Mouse (Mus musculus): Measurements from ENCODE around the gene Tnxb.
A peak's percentile ranks its signal among the peaks of the same experiment; 100 is the strongest.
"Not testable (repeated sequence)": the region's sequence is repeated elsewhere in the genome, so short reads cannot be mapped to it uniquely, and the experiment has no call there.

Tnxb gene

DNA sequence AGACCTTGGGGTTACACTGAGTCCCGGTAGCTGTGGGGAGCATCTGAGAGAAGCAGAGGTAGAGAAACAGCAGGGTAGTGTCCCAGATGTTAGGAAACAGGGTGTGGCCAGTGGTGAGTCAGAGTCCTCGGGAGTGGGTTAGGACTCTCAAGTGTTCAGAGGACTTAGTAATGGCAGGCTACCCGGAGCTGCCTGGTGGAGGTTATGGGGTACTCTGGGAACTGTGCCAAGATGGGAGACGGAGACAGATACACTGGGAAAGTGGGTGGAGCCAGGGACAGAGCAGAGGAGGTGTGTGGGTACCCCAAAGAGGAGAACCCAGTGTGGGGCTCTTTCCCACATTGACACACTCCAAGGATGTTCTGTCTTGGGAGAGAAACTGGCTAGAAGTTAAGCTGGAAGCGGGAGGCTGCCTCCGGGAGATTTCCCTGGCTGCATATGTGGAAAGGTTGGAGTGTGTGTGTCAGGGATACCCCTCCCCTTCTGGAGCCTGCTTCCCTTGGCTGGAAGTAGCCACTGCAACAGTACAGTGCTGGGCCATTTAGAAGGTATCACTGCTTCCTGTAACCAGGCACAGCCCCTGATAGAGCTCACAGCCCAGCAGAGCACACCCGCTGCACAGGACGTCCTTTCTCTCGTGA lies 14.0 kb downstream of the Tnxb start:
- DNase-seq (ENCODE audit: low read depth), result no peak

GRCm38 (mm10) chr17:34685120-34686110 lies 15.1 kb downstream of the Tnxb start:
- DNase-seq (ENCODE audit: low read depth), result no peak

DNA sequence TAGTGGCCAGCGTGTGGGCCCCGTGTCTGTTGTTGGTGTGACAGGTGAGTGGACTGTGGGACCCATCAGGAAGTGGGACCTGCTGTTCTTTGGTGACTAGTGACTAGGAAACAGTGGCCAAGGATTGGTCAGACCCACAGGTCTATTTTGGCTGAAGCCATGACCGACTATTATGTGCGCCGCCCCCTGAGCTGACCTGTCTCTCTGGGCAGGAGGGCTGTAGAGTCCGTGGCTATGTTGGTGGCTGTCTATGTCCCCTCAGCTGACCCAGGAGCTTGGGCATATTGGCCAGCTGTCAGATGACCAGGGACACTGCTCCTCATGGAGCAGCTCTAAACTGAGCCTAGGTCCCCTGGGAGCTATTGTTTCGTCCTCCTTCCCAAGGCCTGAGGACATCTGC lies 18.6 kb downstream of the Tnxb start:
- no peak for DNase-seq (ENCODE audit: low read depth)

GRCm38 (mm10) chr17:34690458-34690857 lies 20.1 kb downstream of the Tnxb start:
- no peak for DNase-seq (ENCODE audit: low read depth)

DNA sequence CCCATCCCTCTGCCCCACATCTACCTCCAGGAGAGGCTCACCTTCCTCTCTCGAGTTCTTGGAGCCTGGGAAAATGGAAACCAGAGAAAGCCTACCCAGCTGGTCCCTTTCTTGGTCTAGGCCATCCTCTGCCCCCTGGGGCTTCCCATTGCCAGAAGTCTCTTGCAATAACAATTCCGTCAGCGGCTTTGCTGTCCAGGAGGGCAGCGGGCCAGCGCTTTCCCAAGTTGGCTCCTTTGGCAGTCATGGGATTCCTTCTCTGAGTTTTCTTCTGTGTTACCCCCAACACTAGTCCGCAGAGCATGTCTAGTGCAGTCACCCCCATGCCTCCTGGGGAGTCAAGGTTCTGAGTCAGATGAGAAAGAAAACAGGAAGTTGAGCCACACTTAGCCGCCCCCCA lies 22.6 kb downstream of the Tnxb start:
- DNase-seq (ENCODE audit: low read depth), result no peak

DNA sequence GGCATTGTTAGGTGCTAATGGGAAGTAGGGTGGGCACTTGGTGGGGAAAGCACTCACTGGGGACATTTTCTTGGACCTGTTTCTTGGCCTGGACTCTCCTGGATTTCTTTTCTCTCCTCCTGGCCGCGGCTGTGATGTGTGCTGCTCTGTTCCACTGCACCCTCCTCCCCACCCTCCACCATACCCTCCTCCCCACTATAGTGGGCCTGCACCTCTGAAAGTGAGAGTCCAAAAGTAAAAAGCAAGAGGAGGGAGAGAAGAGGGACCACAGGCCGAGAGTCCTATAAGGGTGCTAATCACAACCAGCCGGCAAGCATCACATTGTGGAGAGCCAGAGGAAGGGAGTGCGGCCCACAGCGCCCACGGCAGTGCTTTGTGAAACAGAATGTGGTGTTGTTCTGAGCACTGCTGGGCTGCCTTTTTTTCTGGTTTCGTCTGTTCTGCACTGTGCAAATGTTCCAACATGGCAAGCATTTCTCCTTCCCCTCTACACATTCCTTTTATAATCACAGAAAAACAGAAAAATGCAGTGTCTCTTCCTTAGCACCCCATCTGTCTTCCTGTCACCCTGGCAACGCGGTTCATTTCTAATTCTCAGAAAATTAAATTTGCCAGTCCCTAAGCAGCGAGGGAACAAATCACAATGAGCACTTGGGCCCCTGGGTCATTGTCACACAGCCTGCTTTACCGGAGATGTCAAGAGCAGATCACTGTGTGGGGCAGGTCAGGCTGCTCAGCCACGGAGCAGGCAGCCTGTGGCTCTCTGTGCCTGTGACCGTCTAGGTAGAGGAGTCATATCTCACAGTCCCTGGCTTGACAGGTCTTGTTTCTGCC lies 29.5 kb downstream of the Tnxb start:
- DNase-seq (ENCODE audit: low read depth), result no peak

DNA sequence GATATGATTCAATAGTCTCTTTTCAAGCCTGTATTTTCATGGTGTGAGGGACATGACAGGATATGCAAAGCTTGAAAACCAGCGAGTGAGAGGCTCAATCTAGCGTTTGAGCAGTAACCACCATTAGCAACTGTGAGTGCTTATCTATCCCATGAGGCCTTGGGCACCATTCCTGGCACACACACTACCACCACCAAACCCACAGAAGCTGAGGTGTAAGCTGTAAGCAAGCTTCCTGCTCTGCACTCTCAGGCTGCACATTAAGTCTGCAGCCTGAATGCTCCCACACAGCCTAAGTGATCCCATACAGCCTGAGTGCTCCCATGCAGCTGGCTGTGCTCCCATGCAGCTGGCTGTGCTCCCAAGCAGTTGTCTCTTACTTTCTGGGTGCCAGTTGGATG lies 30.3 kb downstream of the Tnxb start:
- DNase-seq (ENCODE audit: low read depth), result no peak

DNA sequence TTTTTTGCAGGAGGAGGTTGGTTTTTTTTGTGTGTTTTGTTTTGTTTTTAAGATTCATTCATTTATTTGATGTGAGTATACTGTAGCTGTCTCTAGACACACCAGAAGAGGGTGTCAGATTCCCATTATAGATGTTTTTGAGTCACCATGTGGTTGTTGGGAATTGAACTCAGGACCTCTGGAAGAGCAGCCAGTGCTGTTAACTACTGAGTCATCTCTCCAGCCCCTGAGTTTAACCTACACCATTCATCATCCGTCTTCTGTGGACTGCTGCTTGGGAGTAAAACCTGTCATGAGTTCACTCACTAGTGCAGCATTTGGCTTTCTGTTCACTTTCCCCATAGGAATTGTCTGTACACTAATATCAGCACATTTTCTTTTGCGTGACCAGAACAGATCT lies 36.1 kb downstream of the Tnxb start:
- not testable (repeated sequence) for DNase-seq (ENCODE audit: low read depth)

DNA sequence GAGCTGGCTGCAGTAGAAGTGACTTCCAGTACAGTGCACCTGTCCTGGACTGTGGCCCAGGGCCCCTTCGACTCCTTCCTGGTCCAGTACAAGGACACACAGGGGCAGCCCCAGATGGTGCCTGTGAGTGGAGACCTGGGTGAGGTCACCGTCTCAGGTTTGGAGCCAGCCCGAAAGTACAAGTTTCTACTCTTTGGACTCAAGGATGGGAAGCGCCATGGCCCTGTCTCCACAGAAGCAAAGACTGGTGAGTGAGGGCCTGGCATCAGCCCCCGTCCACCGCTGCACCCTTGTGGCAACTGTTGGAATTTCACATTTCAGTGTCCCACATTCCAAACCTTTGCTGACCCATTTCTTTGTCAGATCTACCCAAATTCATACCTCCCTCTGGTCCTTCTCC lies 42.6 kb downstream of the Tnxb start:
- peak; percentile 34 for DNase-seq (ENCODE audit: low read depth)

DNA sequence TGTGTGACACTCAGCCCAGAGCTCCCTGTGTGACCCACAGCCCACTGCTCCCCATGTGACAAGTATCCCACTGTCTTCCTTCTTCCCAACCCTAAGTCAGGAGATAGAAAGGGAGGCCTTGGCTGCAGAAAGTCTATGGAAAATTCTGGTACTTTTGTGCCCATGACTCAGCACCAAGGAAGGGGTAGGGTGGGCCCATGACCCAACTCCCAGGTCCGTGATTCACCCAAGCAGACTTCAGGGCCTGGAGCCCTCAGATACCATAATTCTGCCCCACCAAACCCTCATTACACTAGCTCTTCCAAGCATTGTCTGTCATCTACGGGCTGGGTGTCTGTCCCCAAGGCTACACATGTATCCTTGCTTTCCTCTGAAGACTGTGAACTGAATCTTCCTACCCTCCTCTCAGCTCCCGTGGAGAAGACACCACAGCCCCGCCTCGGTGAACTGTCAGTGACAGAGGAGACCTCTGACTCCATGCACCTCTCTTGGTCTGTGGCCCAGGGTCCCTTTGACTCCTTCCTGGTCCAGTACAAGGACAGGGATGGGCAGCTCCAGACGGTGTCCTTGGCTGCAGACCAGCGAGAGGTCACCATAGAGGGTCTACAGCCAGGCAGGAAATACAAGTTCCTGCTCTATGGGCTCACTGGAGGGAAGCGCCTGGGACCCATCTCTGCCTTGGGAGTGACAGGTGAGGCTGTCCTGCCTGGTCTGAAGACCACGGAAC lies 44.0 kb downstream of the Tnxb start:
- not testable (repeated sequence) for DNase-seq (ENCODE audit: low read depth)

- DNase-seq (ENCODE audit: low read depth), result not testable (repeated sequence)
These were observed 44.6 kb downstream of the Tnxb start for GRCm38 (mm10) chr17:34714908-34715445.

DNA sequence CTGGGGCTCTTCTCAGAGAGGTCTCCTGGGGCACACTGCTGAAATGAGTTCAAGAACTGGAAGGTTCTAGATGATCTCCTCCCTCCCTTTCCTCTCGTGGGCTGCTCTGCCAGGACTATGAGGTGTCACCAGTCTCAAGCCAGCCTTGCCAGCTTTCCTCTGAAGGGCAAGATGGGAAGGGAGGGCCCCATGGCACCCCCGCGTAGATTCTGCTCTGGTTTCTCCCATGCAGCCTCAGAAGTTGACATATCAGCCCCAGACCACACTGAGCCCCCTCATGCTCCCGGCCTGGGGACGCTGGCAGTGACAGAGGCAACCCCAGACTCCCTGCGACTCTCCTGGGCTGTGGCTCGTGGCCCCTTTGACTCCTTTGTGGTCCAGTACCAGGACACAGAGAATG lies 45.1 kb downstream of the Tnxb start:
- not testable (repeated sequence) for DNase-seq (ENCODE audit: low read depth)

- DNase-seq (ENCODE audit: low read depth), result no peak
These were observed 45.9 kb downstream of the Tnxb start for GRCm38 (mm10) chr17:34716247-34716646.

DNA sequence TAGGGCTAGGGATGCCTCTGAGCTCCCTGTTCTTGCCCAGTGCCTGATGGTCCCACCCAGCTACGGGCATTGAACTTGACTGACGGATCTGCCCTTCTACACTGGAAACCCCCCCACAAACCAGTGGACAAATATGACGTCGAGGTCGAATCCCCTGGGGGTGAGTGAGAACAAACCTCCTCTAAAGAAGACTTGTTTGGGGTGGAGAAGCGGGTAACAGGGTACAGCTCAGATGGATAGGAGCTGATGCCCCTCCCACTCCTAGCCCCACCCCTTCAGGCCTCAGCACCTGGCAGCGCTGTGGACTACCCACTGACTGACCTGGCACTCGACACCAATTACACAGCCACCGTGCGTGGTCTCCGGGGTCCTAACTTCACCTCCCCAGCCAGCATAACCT lies 47.1 kb downstream of the Tnxb start:
- DNase-seq (ENCODE audit: low read depth), result no peak

DNA sequence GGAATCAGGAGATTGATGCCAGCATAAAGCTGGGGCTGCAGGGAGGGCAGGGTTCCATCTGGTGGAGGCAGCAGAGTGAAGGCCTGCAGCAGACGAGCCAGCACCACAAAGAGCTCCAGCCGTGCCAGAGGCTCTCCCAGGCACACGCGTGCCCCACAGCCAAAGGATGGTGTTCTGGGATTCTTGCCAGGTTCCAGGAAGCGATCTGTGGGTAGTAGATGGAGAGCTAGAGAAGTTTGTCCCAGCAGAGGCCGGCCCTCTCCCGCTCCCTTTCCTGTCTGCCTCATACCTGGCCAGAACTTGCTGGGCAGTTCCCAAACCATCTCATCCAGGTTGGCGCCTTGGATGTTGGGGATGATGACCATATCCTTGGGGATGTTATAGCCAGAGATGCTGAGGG lies 49.6 kb downstream of the Tnxb start:
- DNase-seq (ENCODE audit: low read depth), result not testable (repeated sequence)

GRCm38 (mm10) chr17:34722238-34722637 lies 51.9 kb downstream of the Tnxb start:
- DNase-seq (ENCODE audit: low read depth), result not testable (repeated sequence)

- no peak for DNase-seq (ENCODE audit: low read depth)
These were observed 52.7 kb downstream of the Tnxb start for GRCm38 (mm10) chr17:34723066-34723465.

DNA sequence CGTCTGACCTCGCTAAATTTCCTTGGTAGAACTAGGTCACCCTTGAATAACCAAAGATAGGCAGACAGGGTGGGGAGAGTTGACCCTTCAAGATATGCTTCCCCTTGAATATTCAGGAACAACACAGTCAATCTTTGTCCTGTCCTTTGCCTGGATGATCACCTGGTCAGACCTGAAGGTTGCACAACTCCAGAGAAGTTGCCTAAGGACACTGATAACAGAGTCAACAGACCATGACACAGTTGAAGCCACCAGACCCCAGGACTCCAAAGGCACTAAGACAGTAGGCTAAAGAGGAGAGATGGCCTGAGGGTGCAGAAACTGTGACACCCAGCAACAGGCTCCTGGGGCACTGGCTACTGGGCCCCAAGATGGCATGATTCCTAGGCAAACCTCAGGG lies 57.6 kb downstream of the Tnxb start:
- no peak for DNase-seq (ENCODE audit: low read depth)

DNA sequence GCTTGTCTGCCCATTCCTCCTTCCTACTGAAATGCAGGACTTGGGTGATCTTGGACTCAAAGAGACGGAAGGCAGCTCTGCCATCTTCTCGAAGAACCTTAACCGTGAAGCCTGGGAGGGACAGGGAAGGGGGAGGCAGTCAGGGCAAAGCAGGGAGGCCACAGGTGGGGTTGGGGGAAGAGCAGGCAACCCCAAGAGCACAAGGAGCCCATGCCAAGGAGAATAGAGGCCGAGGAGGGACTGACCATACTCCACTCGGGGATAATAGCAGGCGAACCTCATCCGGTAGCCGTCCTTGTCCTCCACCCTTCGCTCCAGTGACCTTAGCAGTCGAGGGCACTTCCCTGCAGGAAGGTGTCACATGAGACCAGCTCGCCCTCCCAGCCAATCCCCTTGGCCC lies 58.8 kb downstream of the Tnxb start:
- not testable (repeated sequence) for DNase-seq (ENCODE audit: low read depth)

- not testable (repeated sequence) for DNase-seq (ENCODE audit: low read depth)
These were observed 59.6 kb downstream of the Tnxb start for GRCm38 (mm10) chr17:34729779-34730553.

DNA sequence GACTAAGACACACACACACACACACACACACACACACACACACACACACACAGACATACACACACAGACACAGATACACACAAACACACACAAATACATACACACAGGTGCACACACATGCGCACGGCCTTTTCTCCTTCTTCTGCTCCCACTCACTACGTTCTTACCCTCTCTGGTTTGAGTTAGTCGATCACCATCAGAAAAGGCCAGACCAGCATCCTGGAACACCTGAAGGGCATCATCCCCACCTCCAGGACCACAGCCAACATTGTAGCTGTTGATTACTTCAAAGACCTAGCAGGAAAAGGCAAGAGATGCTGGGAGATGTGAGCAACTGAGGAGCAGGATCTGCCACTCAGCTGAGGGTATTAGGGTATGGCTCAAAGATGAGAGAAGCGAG lies 67.1 kb downstream of the Tnxb start:
- not testable (repeated sequence) for DNase-seq (ENCODE audit: low read depth)

All from naive thymus-derived CD4-positive, alpha-beta T cell, adult 2 months (primary cell).